Mouse (Mus musculus) midbrain, embryonic 16.5 days (tissue): Measurements from ENCODE around the gene Mrgbp. TPM values are rescaled to one million over a fixed set of nuclear protein-coding genes. Genes with fewer than 3 reads are reported as not detected.

Experiments
- ATAC-seq: fragments of 200-750 bp; cut with Nextera tagmentation; 2 replicates; pipeline ENCODE4 v1.8.0; 2017; ENCODE audit warnings: moderate TSS enrichment
- H3K27ac ChIP-seq: fragments of 300-500 bp; sonication (generic); 2 replicates; pipeline ENCODE4 v1.5.1; 2014; ENCODE audit warnings: mild to moderate bottlenecking, low read length, mixed read lengths
- H3K27me3 ChIP-seq: fragments of 300-500 bp; sonication (generic); 2 replicates; pipeline ENCODE4 v1.6.1; 2014; ENCODE audit warnings: low read depth, low read length, mixed read lengths; ENCODE audit not compliant: control insufficient read depth, insufficient read depth
- H3K36me3 ChIP-seq: fragments of 300-500 bp; sonication (generic); 2 replicates; pipeline ENCODE4 v1.6.1; 2014; ENCODE audit warnings: mild to moderate bottlenecking, low read length, moderate library complexity, mixed read lengths; ENCODE audit not compliant: control insufficient read depth, insufficient read depth
- H3K4me1 ChIP-seq: fragments of 300-500 bp; sonication (generic); 2 replicates; pipeline ENCODE4 v1.6.1; 2014; ENCODE audit warnings: mild to moderate bottlenecking, low read length, mixed read lengths; ENCODE audit not compliant: control insufficient read depth, insufficient read depth
- H3K4me2 ChIP-seq: fragments of 300-500 bp; sonication (generic); 2 replicates; pipeline ENCODE4 v1.6.1; 2014; ENCODE audit warnings: mild to moderate bottlenecking, low read length, mixed read lengths
- H3K4me3 ChIP-seq: fragments of 300-500 bp; sonication (generic); 2 replicates; pipeline ENCODE4 v1.5.1; 2014; ENCODE audit warnings: low read depth, mild to moderate bottlenecking, low read length, moderate library complexity, mixed read lengths
- H3K9ac ChIP-seq: fragments of 300-500 bp; sonication (generic); 2 replicates; pipeline ENCODE4 v1.6.1; 2014; ENCODE audit warnings: low read depth, low read length, mixed read lengths
- H3K9me3 ChIP-seq: fragments of 300-500 bp; sonication (generic); replicated peaks from 2 replicates; pipeline ENCODE4 v1.6.1; 2014; ENCODE audit warnings: mild to moderate bottlenecking, low read length, mixed read lengths; ENCODE audit not compliant: control insufficient read depth, poor library complexity, severe bottlenecking
- WGBS: fragments of 180-500 bp; shearing (Covaris S2); extraction: QIAGEN DNeasy Blood & Tissue Kit; methylation state at CpG from one replicate; pipeline ENCODE4 v1.1.7; 2014; 5-methylcytosine and 5-hydroxymethylcytosine counted together
- polyA plus RNA-seq: library from polyadenylated mRNA; unstranded; fragments of >200 nt; fragmentation: Nextera tagmentation; extraction: Ambion mirVana; gene quantifications from 2 replicates; pipeline ENCODE4 v1.2.1, GENCODE M21; 2015

The Mrgbp gene
- polyA plus RNA-seq, 1 experiment from 2014 or later = 40.2 TPM

DNA sequence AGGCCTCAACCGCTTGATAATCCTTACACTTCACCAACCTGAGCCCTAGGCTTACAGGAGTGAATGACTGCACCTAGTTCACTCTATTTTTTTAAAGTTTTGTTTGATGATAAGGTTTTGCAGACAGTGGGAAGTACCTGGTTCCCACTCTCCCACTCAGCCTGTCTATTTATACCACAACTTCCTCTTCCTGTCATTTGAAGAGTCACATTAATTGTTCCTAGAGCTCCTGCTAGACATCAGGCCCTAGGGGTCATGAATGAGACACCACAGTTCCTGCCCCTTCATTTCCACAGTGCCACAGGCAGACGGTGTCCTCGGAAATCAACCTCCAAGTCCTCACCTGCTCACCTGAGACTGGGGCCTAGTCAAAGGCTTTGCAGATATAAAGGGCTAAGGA is 24.6 kb upstream of the Mrgbp start:
- H3K4me3 ChIP-seq = no peak overlapping the region
- no peaks in the 10 kb centered on the region for H3K27me3 ChIP-seq
- no peak overlapping the region for H3K4me2 ChIP-seq
- no peaks in the 10 kb centered on the region for H3K9me3 ChIP-seq
- H3K27ac ChIP-seq = no peak overlapping the region
- H3K9ac ChIP-seq = no peak overlapping the region
- H3K4me1 ChIP-seq = no peaks in the 10 kb centered on the region
- H3K36me3 ChIP-seq = no peaks in the 10 kb centered on the region
- ATAC-seq = no peak
- 93% methylated on average over 3 of the region's 3 CpGs for WGBS

DNA sequence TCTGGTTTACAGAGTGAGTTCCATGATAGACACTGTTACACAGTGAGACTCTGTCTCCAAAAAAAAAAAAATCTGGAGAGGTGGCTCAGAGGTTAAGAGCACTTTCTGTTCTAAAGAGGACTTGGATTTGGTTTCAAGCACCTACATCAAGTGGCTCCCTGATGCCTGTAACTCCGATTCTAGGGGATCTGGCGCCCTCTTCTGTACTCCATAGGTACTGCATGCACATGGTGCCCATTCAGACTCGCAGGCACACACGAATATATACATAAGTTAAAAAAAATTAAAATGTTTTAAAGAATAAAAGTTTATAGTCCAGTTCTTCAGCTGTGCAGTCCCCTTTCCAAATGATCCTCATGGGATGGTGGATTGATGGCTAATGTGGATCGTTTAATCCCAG is 20.9 kb upstream of the Mrgbp start:
- no peak overlapping the region for H3K9ac ChIP-seq
- no peak overlapping the region for H3K4me3 ChIP-seq
- no peak overlapping the region for H3K27ac ChIP-seq
- no peaks in the 10 kb centered on the region for H3K4me1 ChIP-seq
- H3K4me2 ChIP-seq = no peak overlapping the region
- H3K27me3 ChIP-seq = no peaks in the 10 kb centered on the region
- no peak for ATAC-seq
- WGBS = 55% methylated on average over 5 of the region's 5 CpGs
- H3K9me3 ChIP-seq = no peaks in the 10 kb centered on the region
- no peaks in the 10 kb centered on the region for H3K36me3 ChIP-seq

DNA sequence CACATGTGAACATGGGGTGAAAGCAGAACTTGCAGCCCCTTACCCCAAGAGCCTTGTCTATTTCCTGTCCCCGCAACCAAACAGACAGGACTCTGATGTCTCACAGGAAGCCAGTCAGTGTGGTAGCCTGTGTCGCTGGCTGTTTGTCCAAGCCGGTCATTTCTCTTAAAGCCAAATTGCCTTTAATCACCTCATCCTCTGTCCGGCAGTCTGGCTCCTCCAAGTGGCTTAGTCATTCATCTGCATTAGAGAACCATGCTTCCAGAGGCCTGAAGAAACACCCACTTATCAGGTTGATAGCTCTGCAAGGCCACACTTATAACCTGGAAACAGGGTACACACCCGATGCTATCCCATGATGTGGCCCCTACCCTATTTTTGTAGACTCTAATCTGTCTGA is 19.0 kb upstream of the Mrgbp start:
- Histone ChIP-seq H3K4me1 (no peaks in the 10 kb centered on the region), H3K36me3 (no peaks in the 10 kb centered on the region), H3K4me3 (no peak overlapping the region), H3K4me2 (no peak overlapping the region), H3K27me3 (no peaks in the 10 kb centered on the region), H3K27ac (no peak overlapping the region), H3K9ac (no peak overlapping the region), H3K9me3 (no peaks in the 10 kb centered on the region)
- WGBS = 71% methylated on average over 5 of the region's 5 CpGs
- ATAC-seq = no peak

DNA sequence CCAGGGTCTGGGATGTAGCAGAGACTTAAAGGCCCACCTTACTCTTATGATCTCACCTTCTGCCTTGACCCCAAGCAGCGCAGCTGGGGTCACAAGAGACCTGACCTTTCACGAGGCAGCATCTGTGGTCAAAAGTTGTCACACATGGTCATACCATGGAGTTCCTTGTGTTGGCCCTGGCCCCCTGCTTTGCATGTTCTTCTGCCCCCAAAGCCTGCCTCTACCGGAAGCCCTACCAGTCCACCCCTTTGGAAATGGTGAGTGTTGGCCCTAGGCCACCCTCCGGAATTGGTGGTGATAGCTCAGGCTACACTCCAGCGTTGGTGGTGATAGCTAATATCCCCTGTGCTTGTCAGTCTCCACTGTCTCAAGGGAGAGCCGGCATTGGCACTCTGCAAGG is 17.8 kb upstream of the Mrgbp start:
- ATAC-seq = no peak
- Histone ChIP-seq H3K9me3 (no peaks in the 10 kb centered on the region), H3K4me1 (no peaks in the 10 kb centered on the region), H3K4me3 (no peak overlapping the region), H3K27ac (no peak overlapping the region), H3K36me3 (no peaks in the 10 kb centered on the region), H3K27me3 (no peaks in the 10 kb centered on the region), H3K9ac (no peak overlapping the region), H3K4me2 (no peak overlapping the region)
- 59% methylated on average over 6 of the region's 6 CpGs for WGBS

DNA sequence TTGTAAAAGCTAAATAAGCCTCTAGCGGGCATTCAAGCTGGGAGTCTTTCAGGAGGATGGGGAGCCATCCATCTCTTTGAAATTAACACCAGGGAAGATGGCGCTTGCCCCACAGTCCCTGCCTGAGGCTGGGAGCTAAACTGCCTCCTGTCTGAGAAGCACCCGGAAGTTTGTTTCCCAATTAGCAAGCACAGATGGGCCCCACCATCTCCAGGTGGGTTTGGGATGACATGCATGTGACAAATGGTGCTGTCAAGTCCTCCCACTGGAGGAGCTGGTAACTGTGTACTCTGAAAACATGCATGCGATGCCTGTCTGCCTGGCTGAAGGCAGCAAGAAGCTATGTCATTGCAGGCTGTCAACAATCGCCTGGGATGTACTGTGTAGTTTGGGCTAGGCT is 17.3 kb upstream of the Mrgbp start:
- WGBS = 41% methylated on average over 5 of the region's 5 CpGs
- Histone ChIP-seq H3K27ac (no peak overlapping the region), H3K36me3 (no peaks in the 10 kb centered on the region), H3K4me1 (no peaks in the 10 kb centered on the region), H3K9ac (no peak overlapping the region), H3K27me3 (no peaks in the 10 kb centered on the region), H3K4me3 (no peak overlapping the region), H3K9me3 (no peaks in the 10 kb centered on the region), H3K4me2 (no peak overlapping the region)
- ATAC-seq = no peak

DNA sequence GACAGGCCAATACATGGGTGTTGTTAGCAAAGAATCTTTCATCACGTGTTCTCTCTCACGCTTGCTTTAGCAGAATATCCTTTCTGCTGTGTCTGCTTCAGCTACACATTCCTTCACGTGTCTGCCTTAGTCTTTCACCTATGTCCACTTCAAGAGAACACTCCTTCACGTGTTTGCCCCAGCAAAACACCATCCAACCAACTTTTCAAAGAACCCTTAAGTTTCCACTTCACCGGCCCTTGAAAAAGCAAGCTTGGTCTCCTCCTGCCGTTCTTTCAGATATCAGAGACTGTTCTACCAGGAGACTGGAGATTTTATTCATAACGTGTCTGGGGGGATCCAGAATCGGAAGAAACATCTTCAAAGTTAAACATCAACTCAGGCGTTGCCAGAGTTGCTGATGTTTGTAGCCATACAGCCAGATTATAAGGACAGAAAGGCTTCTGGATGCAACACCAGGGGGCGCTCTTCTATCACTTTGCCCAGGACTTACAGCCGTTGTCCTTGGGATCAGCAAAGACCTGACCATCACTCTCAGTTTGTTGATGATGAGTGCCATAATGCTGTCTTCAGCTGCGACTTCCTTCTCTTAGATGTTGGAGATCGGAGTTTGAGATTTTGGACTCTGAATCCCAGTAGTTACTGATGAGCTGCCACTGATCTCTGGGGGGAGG is 14.7 kb upstream of the Mrgbp start:
- no peaks in the 10 kb centered on the region for H3K36me3 ChIP-seq
- H3K27me3 ChIP-seq = no peaks in the 10 kb centered on the region
- H3K4me2 ChIP-seq = no peak overlapping the region
- no peaks in the 10 kb centered on the region for H3K9me3 ChIP-seq
- no peak overlapping the region for H3K9ac ChIP-seq
- no peak overlapping the region for H3K27ac ChIP-seq
- WGBS = 35% methylated on average over 13 of the region's 13 CpGs
- H3K4me3 ChIP-seq = no peak overlapping the region
- no peaks in the 10 kb centered on the region for H3K4me1 ChIP-seq
- no peak for ATAC-seq

DNA sequence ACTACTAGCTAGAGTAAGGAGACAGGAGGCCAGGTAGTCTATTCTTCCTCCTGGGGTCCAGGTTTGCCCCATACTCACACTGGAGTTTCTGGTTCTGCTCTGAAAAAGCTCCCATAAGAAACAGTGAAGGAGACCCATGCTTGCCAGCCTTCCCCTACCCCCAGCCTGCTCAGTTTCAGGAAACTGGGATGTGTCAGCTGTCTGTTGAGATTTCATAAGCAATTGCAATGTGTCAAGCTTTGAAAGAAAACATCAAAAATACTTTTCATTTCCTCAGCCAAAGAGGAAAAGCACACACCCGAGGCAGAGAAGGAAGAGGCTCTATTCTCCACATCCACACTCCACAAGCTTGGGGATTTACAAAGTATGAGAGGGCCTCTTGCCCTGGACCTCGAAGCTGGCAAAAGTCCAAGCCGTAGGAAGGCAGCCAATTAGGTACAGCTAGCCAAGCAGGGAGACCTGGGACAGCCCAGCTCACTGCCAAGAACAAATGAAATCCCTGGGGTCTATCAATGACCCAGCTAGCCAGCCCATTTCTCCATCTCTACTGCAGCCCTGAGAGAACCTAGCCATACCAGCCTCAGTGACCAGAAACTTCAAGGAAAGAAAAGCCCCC is 12.0 kb upstream of the Mrgbp start:
- Histone ChIP-seq H3K27me3 (no peaks in the 10 kb centered on the region), H3K27ac (no peak overlapping the region), H3K4me2 (no peak overlapping the region), H3K9me3 (no peaks in the 10 kb centered on the region), H3K36me3 (no peaks in the 10 kb centered on the region), H3K4me1 (no peaks in the 10 kb centered on the region), H3K4me3 (no peak overlapping the region), H3K9ac (no peak overlapping the region)
- ATAC-seq = no peak
- WGBS = 43% methylated on average over 3 of the region's 3 CpGs

DNA sequence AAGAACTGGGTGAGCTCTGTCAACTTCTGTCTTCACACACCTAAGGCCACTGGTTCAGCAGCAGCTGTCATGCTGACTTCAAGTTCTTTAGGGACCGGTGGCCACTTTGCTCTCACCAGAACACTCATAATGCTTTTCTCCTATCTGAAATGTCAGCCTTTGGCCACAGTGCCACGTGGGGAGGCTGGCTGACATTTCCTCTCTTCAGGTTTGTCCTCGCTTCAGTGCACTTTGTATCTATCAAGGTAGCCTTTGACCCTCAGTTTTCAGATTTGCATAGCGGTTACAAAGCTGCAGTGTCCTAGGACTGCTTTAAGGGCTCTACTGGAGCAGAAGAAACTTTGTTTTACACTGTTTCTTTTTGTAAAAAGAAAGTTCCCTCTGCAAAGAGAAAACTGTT is 4.6 kb upstream of the Mrgbp start:
- H3K27me3 ChIP-seq = peaks cover 7% of the 10 kb centered on the region
- H3K4me2 ChIP-seq = no peak overlapping the region
- 39% methylated on average over 4 of the region's 4 CpGs for WGBS

DNA sequence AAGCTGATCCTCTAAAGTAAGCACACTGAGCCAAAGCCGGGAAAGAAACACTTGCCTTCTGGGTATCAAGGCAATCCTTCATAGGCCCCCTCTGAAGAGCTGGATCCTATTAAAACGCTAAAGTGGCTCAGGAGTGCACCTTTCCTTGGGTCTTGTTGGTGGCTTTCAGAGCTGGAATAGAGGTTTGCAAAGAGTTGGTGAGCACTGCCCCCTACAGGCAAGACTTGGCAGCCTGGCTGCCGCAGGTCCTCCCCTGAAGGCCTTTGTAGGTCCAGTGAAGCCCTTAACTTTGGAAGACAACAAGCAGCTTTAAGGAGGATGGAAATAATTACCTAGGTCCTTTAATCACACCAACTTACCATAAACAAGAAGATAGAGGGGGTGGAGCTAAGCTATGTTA is 2.4 kb upstream of the Mrgbp start:
- Histone ChIP-seq H3K27ac (no peak overlapping the region), H3K36me3 (no peaks in the 10 kb centered on the region), H3K4me3 (no peak overlapping the region), H3K9ac (no peak overlapping the region), H3K4me1 (peaks cover 7% of the 10 kb centered on the region), H3K27me3 (peaks cover 7% of the 10 kb centered on the region), H3K9me3 (no peaks in the 10 kb centered on the region), H3K4me2 (no peak overlapping the region)
- no peak for ATAC-seq
- WGBS = 9% methylated on average over 3 of the region's 3 CpGs

More for the DNA sequence above, 4.6 kb upstream of the Mrgbp start:
- H3K9ac ChIP-seq = no peak overlapping the region
- no peak overlapping the region for H3K4me3 ChIP-seq
- no peak for ATAC-seq
- no peaks in the 10 kb centered on the region for H3K4me1 ChIP-seq
- no peaks in the 10 kb centered on the region for H3K9me3 ChIP-seq
- no peak overlapping the region for H3K27ac ChIP-seq
- H3K36me3 ChIP-seq = no peaks in the 10 kb centered on the region
